Mouse (Mus musculus) liver, embryonic 11.5 days (tissue): ENCODE data around the gene Eif2ak3. TPM values are rescaled to one million over a fixed set of nuclear protein-coding genes. Genes with fewer than 3 reads are reported as not detected.
A peak's percentile ranks its signal among the peaks of the same experiment; 100 is the strongest.

Experiments used
- ATAC-seq: fragments of 200-750 bp; cut with Nextera tagmentation; replicated peaks from 2 replicates; pipeline ENCODE4 v1.8.0; 2017; ENCODE audit warnings: moderate number of reproducible peaks, mild to moderate bottlenecking, moderate TSS enrichment, moderate library complexity; ENCODE audit not compliant: low FRiP score
- DNase-seq: peaks from one replicate; pipeline ENCODE4 v3.0.0-alpha.2; 2017; ENCODE audit warnings: low spot score
- H3K27ac ChIP-seq: fragments of 300-500 bp; sonication (generic); 2 replicates; pipeline ENCODE4 v1.5.1; 2014; ENCODE audit warnings: mild to moderate bottlenecking, low read depth, low read length, control low read depth
- H3K27me3 ChIP-seq: fragments of 300-500 bp; sonication (generic); replicated peaks from 2 replicates; pipeline ENCODE4 v1.6.1; 2014; ENCODE audit warnings: low read length, mixed read lengths; ENCODE audit not compliant: control insufficient read depth, insufficient read depth
- H3K36me3 ChIP-seq: fragments of 300-500 bp; sonication (generic); 2 replicates; pipeline ENCODE4 v1.6.1; 2014; ENCODE audit warnings: mild to moderate bottlenecking, low read length, moderate library complexity, mixed read lengths; ENCODE audit not compliant: control insufficient read depth, insufficient read depth
- H3K4me1 ChIP-seq: fragments of 300-500 bp; sonication (generic); replicated peaks from 2 replicates; pipeline ENCODE4 v1.6.1; 2014; ENCODE audit warnings: low read length, mixed read lengths; ENCODE audit not compliant: control insufficient read depth, insufficient read depth
- H3K4me2 ChIP-seq: fragments of 300-500 bp; sonication (generic); 2 replicates; pipeline ENCODE4 v1.6.1; 2014; ENCODE audit warnings: mild to moderate bottlenecking, control low read depth, moderate library complexity
- H3K4me3 ChIP-seq: fragments of 300-500 bp; sonication (generic); 2 replicates; pipeline ENCODE4 v1.5.1; 2014; ENCODE audit warnings: low read depth, low read length, control low read depth
- H3K9ac ChIP-seq: fragments of 300-500 bp; sonication (generic); 2 replicates; pipeline ENCODE4 v1.6.1; 2014; ENCODE audit warnings: low read depth, low read length, control low read depth
- H3K9me3 ChIP-seq: fragments of 300-500 bp; sonication (generic); 2 replicates; pipeline ENCODE4 v1.6.1; 2016; ENCODE audit warnings: low read length, inconsistent platforms, mixed read lengths; ENCODE audit not compliant: control insufficient read depth
- WGBS: fragments of 180-500 bp; shearing (Covaris S2); extraction: QIAGEN DNeasy Blood & Tissue Kit; methylation state at CpG from one replicate; pipeline ENCODE4 v1.1.7; 2014; 5-methylcytosine and 5-hydroxymethylcytosine counted together
- polyA plus RNA-seq: library from polyadenylated mRNA; unstranded; fragments of >200 nt; fragmentation: Nextera tagmentation; extraction: Ambion mirVana; gene quantifications from 2 replicates; pipeline ENCODE4 v1.2.1, GENCODE M21; 2014

Eif2ak3 gene
- polyA plus RNA-seq, 1 experiment from 2014 or later, result 7.4 TPM

- DNase-seq (no peak), ATAC-seq (no peak)
- H3K27me3 ChIP-seq, result no peaks in the 10 kb centered on the region
- no peaks in the 10 kb centered on the region for H3K9me3 ChIP-seq
- no peak overlapping the region; the same call in 1 of the 2 replicates for H3K27ac ChIP-seq
- peaks cover 6% of the 10 kb centered on the region; the same call in 1 of the 2 replicates for H3K4me1 ChIP-seq
- WGBS, result 69% methylated on average over 5 of the region's 5 CpGs
- H3K36me3 ChIP-seq, result no peaks in the 10 kb centered on the region
- H3K9ac ChIP-seq, result no peak overlapping the region
- no peak overlapping the region for H3K4me3 ChIP-seq
- H3K4me2 ChIP-seq, result peak overlapping the region; percentile 76
Observed at GRCm38 (mm10) chr6:70842991-70843390, 1.3 kb upstream of the Eif2ak3 start.

DNA sequence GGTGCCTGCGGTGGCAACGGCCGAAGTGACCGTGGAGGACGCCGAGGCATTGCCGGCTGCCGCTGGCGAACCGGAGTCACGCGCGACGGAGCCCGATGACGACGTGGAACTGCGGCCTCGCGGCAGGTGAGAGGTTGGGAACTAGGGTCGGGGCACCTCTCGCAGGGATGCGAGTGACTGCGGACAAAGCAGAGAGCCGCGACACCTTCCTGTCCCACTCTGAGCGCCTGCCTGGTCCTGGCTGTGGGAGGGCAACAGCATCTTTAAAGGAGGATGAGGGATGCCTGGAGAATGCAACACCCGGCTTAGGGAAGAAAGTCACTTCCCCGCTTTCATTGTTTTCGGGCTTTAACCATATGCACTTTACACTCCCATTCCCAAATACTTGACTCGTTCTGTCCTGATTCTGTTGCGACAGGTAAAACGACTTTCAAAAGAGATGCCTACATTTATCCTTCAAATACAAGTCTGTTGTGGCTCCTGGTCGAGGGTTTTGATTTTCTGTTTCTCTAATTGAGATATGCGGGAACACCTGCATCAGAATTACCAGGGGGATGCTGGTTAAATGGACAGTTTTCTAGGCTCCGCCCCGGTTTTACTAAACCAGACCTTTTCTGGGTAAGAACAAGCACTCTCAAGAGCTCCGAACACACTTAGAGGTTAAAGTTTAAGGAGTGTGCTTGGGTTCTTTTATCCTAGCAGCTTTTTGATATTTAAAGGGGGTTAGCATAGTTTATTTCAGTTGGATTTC is 756 bp downstream of the Eif2ak3 start:
- WGBS, result 3% methylated on average over 38 of the region's 38 CpGs
- Histone ChIP-seq H3K9ac (peak overlapping the region; percentile 86), H3K36me3 (no peaks in the 10 kb centered on the region), H3K4me1 (peaks cover 6% of the 10 kb centered on the region; the same call in 1 of the 2 replicates), H3K27me3 (no peaks in the 10 kb centered on the region), H3K4me2 (peak overlapping the region; percentile 87), H3K4me3 (peak overlapping the region; percentile 90), H3K27ac (peak overlapping the region; percentile 74), H3K9me3 (no peaks in the 10 kb centered on the region)
- DNase-seq, result no peak
- no peak for ATAC-seq

- Histone ChIP-seq H3K4me2 (no peak overlapping the region), H3K36me3 (no peaks in the 10 kb centered on the region), H3K4me1 (peaks cover 6% of the 10 kb centered on the region; the same call in 1 of the 2 replicates), H3K27ac (no peak overlapping the region), H3K27me3 (no peaks in the 10 kb centered on the region), H3K9me3 (no peaks in the 10 kb centered on the region), H3K4me3 (no peak overlapping the region), H3K9ac (no peak overlapping the region)
- DNase-seq, result no peak
- ATAC-seq, result no peak
- 64% methylated on average over 3 of the region's 3 CpGs for WGBS
Observed at GRCm38 (mm10) chr6:70847386-70847785, 3.1 kb downstream of the Eif2ak3 start.

DNA sequence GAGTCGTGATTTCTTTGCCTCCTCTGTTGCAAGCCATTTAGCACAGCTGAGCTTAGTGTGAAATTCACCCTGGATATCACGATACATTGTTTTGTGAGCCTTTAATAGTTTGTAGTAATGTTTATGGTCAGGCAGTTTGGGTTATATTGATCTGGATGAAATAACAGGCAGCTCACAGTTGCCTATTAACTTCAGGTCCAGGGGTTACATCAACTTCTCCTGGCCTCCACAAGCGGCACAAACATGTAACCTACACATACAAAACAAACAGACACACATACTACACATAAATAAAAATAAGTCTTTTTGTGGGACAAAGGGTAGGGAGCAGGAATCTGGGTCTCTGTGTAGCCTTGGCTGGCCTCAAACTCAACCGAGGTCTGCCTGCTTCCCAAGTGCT is 9.1 kb downstream of the Eif2ak3 start:
- Histone ChIP-seq H3K9ac (no peak overlapping the region), H3K27ac (no peak overlapping the region), H3K9me3 (no peaks in the 10 kb centered on the region), H3K4me1 (no peaks in the 10 kb centered on the region), H3K27me3 (no peaks in the 10 kb centered on the region), H3K4me3 (no peak overlapping the region), H3K4me2 (no peak overlapping the region), H3K36me3 (no peaks in the 10 kb centered on the region)
- ATAC-seq (no peak), DNase-seq (no peak)
- WGBS, result 76% methylated on average over 4 of the region's 4 CpGs

DNA sequence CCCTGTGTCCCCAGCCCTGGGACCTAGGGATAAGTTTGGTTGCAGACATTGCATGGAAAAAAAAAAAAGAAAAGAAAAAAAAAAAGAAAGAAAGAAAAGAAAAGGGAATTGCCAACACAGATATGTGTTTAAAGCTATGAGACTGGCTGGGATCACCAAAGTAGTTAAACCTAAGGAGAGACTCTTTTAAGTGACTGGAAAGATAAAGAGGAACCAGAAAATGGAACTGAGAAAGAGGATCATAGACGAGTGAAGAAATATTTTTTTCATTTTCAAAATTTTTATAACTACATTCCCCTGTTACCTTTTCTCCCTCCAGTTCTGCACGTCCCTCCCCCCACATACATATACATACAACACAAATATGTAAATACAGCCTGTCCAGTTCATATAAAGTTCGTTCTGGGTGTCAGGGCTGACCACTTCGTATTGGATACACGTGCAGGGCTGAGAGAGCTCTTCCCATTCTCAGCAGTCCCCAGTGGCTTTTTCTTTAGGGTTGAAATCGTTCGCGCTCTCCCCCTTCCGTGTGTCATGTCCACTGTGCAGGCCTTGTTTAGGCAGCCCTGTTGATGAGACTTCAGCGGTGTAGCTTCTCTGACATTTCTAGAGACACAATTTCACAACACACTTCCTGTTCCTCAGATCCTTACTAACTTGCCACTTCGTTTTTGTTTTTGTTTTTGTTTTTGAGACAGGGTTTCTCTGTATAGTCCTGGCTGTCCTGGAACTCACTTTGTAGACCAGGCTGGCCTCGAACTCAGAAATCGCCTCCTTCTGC is 11.4 kb downstream of the Eif2ak3 start:
- no peak for DNase-seq
- Histone ChIP-seq H3K27ac (no peak overlapping the region), H3K9ac (no peak overlapping the region), H3K36me3 (no peaks in the 10 kb centered on the region), H3K4me1 (no peaks in the 10 kb centered on the region), H3K27me3 (no peaks in the 10 kb centered on the region), H3K4me3 (no peak overlapping the region), H3K4me2 (no peak overlapping the region), H3K9me3 (no peaks in the 10 kb centered on the region)
- WGBS, result 78% methylated on average over 13 of the region's 13 CpGs
- ATAC-seq, result no peak

DNA sequence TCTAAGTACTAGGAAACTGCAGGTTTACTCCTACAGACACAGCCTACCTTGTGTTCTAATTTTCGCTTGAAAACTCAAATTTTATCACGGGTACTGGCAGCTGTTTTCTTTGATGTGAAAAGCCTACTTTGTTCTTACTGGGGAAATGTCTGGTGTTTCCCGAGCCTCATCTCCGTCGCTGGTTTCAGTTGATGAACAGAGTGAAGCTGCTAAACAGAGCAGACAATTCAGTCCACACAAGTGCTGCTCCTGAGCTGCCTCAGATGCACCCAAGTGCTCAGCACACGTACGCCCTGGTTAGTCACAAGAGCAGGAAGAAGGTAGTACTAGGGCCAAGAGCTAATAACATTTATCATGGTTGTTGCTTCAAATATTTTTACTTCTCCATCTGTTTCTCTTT is 18.4 kb downstream of the Eif2ak3 start:
- DNase-seq, result no peak
- Histone ChIP-seq H3K4me2 (no peak overlapping the region), H3K4me1 (no peaks in the 10 kb centered on the region), H3K9ac (no peak overlapping the region), H3K36me3 (no peaks in the 10 kb centered on the region), H3K27me3 (no peaks in the 10 kb centered on the region), H3K27ac (no peak overlapping the region), H3K9me3 (no peaks in the 10 kb centered on the region), H3K4me3 (no peak overlapping the region)
- no peak for ATAC-seq
- 87% methylated on average over 7 of the region's 7 CpGs for WGBS

GRCm38 (mm10) chr6:70864285-70864684 is 20.0 kb downstream of the Eif2ak3 start:
- no peak for ATAC-seq
- Histone ChIP-seq H3K4me1 (no peaks in the 10 kb centered on the region), H3K36me3 (no peaks in the 10 kb centered on the region), H3K4me3 (no peak overlapping the region), H3K27ac (no peak overlapping the region), H3K4me2 (no peak overlapping the region), H3K27me3 (no peaks in the 10 kb centered on the region), H3K9ac (no peak overlapping the region), H3K9me3 (no peaks in the 10 kb centered on the region)
- 80% methylated on average over 6 of the region's 6 CpGs for WGBS
- DNase-seq, result no peak

GRCm38 (mm10) chr6:70866761-70867160 is 22.4 kb downstream of the Eif2ak3 start:
- no peak overlapping the region for H3K9ac ChIP-seq
- DNase-seq (no peak), ATAC-seq (no peak)
- H3K4me3 ChIP-seq, result no peak overlapping the region
- no peak overlapping the region for H3K4me2 ChIP-seq
- no peaks in the 10 kb centered on the region for H3K9me3 ChIP-seq
- WGBS, result 89% methylated on average over 5 of the region's 5 CpGs
- H3K27me3 ChIP-seq, result no peaks in the 10 kb centered on the region
- H3K27ac ChIP-seq, result no peak overlapping the region
- no peaks in the 10 kb centered on the region for H3K4me1 ChIP-seq
- H3K36me3 ChIP-seq, result no peaks in the 10 kb centered on the region
